ENCODE assay signal across 20 mouse cellular contexts in genomic region chr9:46060249-46060648, GRCm38 (mm10).
"Had no signal": no experiment of that assay in that cellular context is flagged by ENCODE, and none has a peak within 500 bp of the region (broad histone marks: within the 10 kb centered on the region; RNA-seq: fewer than 3 reads in every experiment).

No protein-coding gene starts in this region.

- H3K4me3 ChIP-seq: intestine, embryonic 15.5 days; left cerebral cortex, adult 2 months; liver, embryonic 15.5 days; lung, embryonic 15.5 days; megakaryocyte, embryonic 14.5 days; midbrain, embryonic 10.5 days; midbrain, embryonic 13.5 days; myocyte; neural tube, embryonic 13.5 days had no signal

- H3K4me1 ChIP-seq: midbrain, embryonic 13.5 days; neural tube, embryonic 13.5 days had no signal

- H3K4me2 ChIP-seq: intestine, embryonic 15.5 days; liver, embryonic 11.5 days; liver, embryonic 15.5 days; lung, embryonic 15.5 days; midbrain, embryonic 13.5 days; neural tube, embryonic 13.5 days had no signal

- DNase-seq: layer of hippocampus, postnatal 36 days; lung, adult 18-20 months; lung, postnatal 10 days; lung, postnatal 36 days; retina, postnatal 1 day; right cerebral cortex, postnatal 25 days; thymus, postnatal 25 days had no signal

- H3K36me3 ChIP-seq: intestine, embryonic 15.5 days; liver, embryonic 15.5 days; lung, embryonic 15.5 days; midbrain, embryonic 10.5 days; midbrain, embryonic 13.5 days; neural tube, embryonic 13.5 days had no signal

- H3K27ac ChIP-seq: intestine, embryonic 15.5 days; left cerebral cortex, adult 2 months; liver, embryonic 15.5 days; lung, embryonic 15.5 days; midbrain, embryonic 10.5 days; midbrain, embryonic 13.5 days; neural tube, embryonic 13.5 days; stomach, postnatal 0 days had no signal

- H3K27me3 ChIP-seq: intestine, embryonic 15.5 days; liver, embryonic 15.5 days; lung, embryonic 15.5 days; megakaryocyte, embryonic 14.5 days; midbrain, embryonic 13.5 days; neural tube, embryonic 13.5 days had no signal

- H3K9ac ChIP-seq: intestine, embryonic 15.5 days; liver, embryonic 15.5 days; lung, embryonic 15.5 days; midbrain, embryonic 13.5 days; neural tube, embryonic 13.5 days had no signal

- H3K9me3 ChIP-seq: intestine, embryonic 15.5 days; liver, embryonic 15.5 days; lung, embryonic 15.5 days; megakaryocyte, embryonic 14.5 days; midbrain, embryonic 10.5 days; midbrain, embryonic 13.5 days had no signal

- ATAC-seq: hindbrain, embryonic 16.5 days; intestine, embryonic 15.5 days; midbrain, embryonic 13.5 days; midbrain, embryonic 16.5 days had no signal
